Mouse (Mus musculus) heart, embryonic 16.5 days (tissue): ENCODE data around the gene Tulp1. TPM values are rescaled to one million over a fixed set of nuclear protein-coding genes. Genes with fewer than 3 reads are reported as not detected.

Source experiments
- ATAC-seq: fragments of 200-750 bp; cut with Nextera tagmentation; replicated peaks from 2 replicates; pipeline ENCODE4 v1.8.0; 2017; ENCODE audit warnings: moderate number of reproducible peaks; ENCODE audit not compliant: insufficient read depth, low FRiP score; ENCODE audit errors: extremely low read depth
- H3K27ac ChIP-seq: fragments of 300-500 bp; sonication (generic); 2 replicates; pipeline ENCODE4 v1.5.1; 2014; ENCODE audit warnings: mild to moderate bottlenecking, low read length, control low read depth, moderate library complexity
- H3K27me3 ChIP-seq: fragments of 300-500 bp; sonication (generic); 2 replicates; pipeline ENCODE4 v1.6.1; 2014; ENCODE audit warnings: low read length, mixed read lengths; ENCODE audit not compliant: control insufficient read depth, insufficient read depth
- H3K36me3 ChIP-seq: fragments of 300-500 bp; sonication (generic); 2 replicates; pipeline ENCODE4 v1.6.1; 2014; ENCODE audit not compliant: control insufficient read depth, insufficient read depth
- H3K4me1 ChIP-seq: fragments of 300-500 bp; sonication (generic); 2 replicates; pipeline ENCODE4 v1.6.1; 2014; ENCODE audit warnings: low read length, mixed read lengths; ENCODE audit not compliant: control insufficient read depth, insufficient read depth
- H3K4me2 ChIP-seq: fragments of 300-500 bp; sonication (generic); 2 replicates; pipeline ENCODE4 v1.6.1; 2014; ENCODE audit warnings: low read depth, mild to moderate bottlenecking, control low read depth, low read length
- H3K4me3 ChIP-seq: fragments of 300-500 bp; sonication (generic); 2 replicates; pipeline ENCODE4 v1.5.1; 2014; ENCODE audit warnings: mild to moderate bottlenecking, control low read depth, low read length
- H3K9ac ChIP-seq: fragments of 300-500 bp; sonication (generic); 2 replicates; pipeline ENCODE4 v1.6.1; 2014; ENCODE audit warnings: low read length, control low read depth
- H3K9me3 ChIP-seq: fragments of 300-500 bp; sonication (generic); replicated peaks from 2 replicates; pipeline ENCODE4 v1.6.1; 2016; ENCODE audit warnings: low read length; ENCODE audit not compliant: control insufficient read depth
- WGBS: fragments of 180-500 bp; shearing (Covaris S2); extraction: QIAGEN DNeasy Blood & Tissue Kit; methylation state at CpG from one replicate; pipeline ENCODE4 v1.1.7; 2014; 5-methylcytosine and 5-hydroxymethylcytosine counted together
- polyA plus RNA-seq: library from polyadenylated mRNA; unstranded; fragments of >200 nt; fragmentation: Nextera tagmentation; extraction: Ambion mirVana; gene quantifications from 2 replicates; pipeline ENCODE4 v1.2.1, GENCODE M21; 2015

Gene Tulp1
- polyA plus RNA-seq, 1 experiment from 2014 or later: 2.1 TPM

DNA sequence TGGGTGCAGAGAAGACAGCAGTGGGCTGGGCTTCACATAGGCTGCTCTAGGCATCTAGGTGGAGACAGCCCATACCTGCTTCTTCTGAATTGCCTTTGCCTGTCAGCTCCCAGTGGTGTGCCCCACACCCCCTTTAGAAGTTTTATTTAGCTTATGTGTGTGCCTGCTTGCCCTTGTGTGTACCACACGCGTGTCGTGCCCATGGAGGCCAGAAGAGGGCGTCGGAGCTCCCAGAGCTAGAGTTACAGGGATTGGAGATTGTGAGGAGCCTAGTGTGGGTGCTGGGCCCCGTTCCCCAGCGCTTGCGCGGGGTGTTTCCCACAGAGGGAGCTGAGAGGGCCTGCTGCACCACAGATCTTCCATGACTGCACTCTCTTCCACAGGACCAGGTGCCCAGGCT lies 48.5 kb downstream of the Tulp1 start:
- Histone ChIP-seq H3K4me2 (no peak overlapping the region), H3K4me3 (no peak overlapping the region), H3K36me3 (peaks cover 28% of the 10 kb centered on the region), H3K27ac (no peak overlapping the region), H3K4me1 (peaks cover 6% of the 10 kb centered on the region), H3K9ac (no peak overlapping the region), H3K27me3 (no peaks in the 10 kb centered on the region), H3K9me3 (no peaks in the 10 kb centered on the region)
- no peak for ATAC-seq
- WGBS: 93% methylated on average over 9 of the region's 9 CpGs

GRCm38 (mm10) chr17:28315611-28316160 lies 49.3 kb downstream of the Tulp1 start:
- WGBS: 80% methylated on average over 20 of the region's 20 CpGs
- Histone ChIP-seq H3K9me3 (no peaks in the 10 kb centered on the region), H3K27ac (no peak overlapping the region), H3K9ac (no peak overlapping the region), H3K36me3 (peaks cover 25% of the 10 kb centered on the region), H3K4me3 (no peak overlapping the region), H3K4me2 (no peak overlapping the region), H3K27me3 (no peaks in the 10 kb centered on the region), H3K4me1 (peaks cover 6% of the 10 kb centered on the region)
- ATAC-seq: no peak

DNA sequence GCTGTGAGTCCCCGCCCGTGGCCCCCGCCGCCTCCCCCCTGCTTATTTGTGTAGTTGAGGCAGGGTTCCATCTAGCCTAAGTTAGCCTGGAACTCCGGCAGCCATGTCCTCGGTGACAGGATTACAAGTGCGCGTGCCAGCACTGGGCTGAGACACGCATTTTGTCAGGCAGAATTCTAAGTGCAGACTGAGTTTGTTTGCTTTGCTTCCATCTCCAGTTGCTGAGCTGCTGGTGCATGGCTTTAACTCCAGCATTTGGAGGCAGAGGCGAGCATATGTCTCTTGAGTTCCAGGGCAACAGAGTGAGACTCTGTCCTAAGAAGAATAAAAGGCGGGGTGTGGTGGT lies 51.2 kb downstream of the Tulp1 start:
- H3K9ac ChIP-seq: peak overlapping the region; percentile 95
- WGBS: 2% methylated on average over 11 of the region's 11 CpGs
- H3K4me3 ChIP-seq: peak overlapping the region; percentile 93
- no peaks in the 10 kb centered on the region for H3K27me3 ChIP-seq
- ATAC-seq: peak; percentile 28
- H3K27ac ChIP-seq: peak overlapping the region; percentile 94
- no peaks in the 10 kb centered on the region for H3K9me3 ChIP-seq
- peaks cover 6% of the 10 kb centered on the region for H3K4me1 ChIP-seq
- peak overlapping the region; percentile 92 for H3K4me2 ChIP-seq
- peaks cover 22% of the 10 kb centered on the region for H3K36me3 ChIP-seq

- no peaks in the 10 kb centered on the region for H3K9me3 ChIP-seq
- WGBS: under 1% methylated on average over 69 of the region's 69 CpGs
- peak within 1 kb of the TSS; percentile 93 for H3K4me3 ChIP-seq
- H3K4me1 ChIP-seq: peaks cover 10% of the 10 kb centered on the region
- ATAC-seq: peak; percentile 98
- peak within 1 kb of the TSS; percentile 94 for H3K27ac ChIP-seq
- H3K4me2 ChIP-seq: peak within 1 kb of the TSS; percentile 92
- no peaks in the 10 kb centered on the region for H3K27me3 ChIP-seq
- peaks cover 19% of the 10 kb centered on the region for H3K36me3 ChIP-seq
- peak within 1 kb of the TSS; percentile 95 for H3K9ac ChIP-seq
These were observed 51.7 kb downstream of the Tulp1 start, which contains the start of gene Fance for GRCm38 (mm10) chr17:28313212-28313879. Fance (plus strand) TSS chr17:28313519.

DNA sequence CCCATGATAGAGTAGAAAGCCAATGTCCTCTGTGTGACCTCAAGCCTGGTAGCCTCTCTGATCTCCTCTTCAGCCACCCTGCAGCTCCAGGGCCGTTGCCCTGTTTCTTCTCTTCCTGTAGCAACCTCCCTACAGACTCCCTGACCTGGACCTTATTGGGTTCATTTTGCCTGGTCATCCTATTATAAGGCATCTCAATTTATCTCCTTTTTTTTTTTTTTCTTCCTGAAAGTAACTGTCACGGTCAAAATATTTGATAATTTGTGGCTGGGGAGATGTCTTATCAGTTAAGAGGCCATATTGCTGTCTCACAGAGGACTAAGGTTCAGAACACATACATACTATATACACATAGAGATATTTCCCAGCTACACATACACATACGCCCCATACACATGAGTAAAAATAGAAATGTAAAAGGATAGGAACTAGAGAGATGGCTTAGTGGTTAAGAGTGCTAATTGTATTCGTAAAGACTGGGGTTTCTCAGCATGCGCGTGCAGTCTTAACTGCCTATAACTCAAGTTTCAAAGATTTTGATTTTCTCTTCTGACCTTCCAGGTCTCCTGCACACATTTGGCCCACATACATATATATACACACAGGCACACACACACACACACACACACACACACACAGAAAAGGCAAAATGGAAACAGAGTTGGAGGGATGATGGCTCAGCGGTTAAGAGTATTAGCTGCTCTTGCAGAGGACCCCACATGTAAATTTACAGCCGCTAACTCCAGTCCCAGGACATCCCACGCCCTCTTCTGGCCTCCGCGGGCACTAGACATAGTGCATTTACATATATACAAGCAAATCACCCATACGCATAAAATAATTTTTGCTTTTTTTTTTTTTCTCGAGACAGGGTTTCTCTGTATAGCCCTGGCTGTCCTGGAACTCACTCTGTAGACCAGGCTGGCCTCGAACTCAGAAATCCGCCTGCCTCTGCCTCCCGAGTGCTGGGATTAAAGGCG lies 52.5 kb downstream of the Tulp1 start:
- Histone ChIP-seq H3K4me2 (peak overlapping the region; percentile 58), H3K9me3 (no peaks in the 10 kb centered on the region), H3K27me3 (no peaks in the 10 kb centered on the region), H3K36me3 (peaks cover 14% of the 10 kb centered on the region), H3K9ac (peak overlapping the region; percentile 43), H3K4me3 (peak overlapping the region; percentile 93), H3K27ac (peak overlapping the region; percentile 71), H3K4me1 (peaks cover 12% of the 10 kb centered on the region)
- ATAC-seq: no peak
- WGBS: 26% methylated on average over 16 of the region's 17 CpGs

GRCm38 (mm10) chr17:28311366-28312132 lies 53.5 kb downstream of the Tulp1 start:
- 69% methylated on average over 5 of the region's 5 CpGs for WGBS
- Histone ChIP-seq H3K9ac (no peak overlapping the region), H3K36me3 (peaks cover 4% of the 10 kb centered on the region; the same call in 1 of the 2 replicates), H3K4me1 (peaks cover 12% of the 10 kb centered on the region), H3K27me3 (no peaks in the 10 kb centered on the region), H3K4me2 (no peak overlapping the region), H3K4me3 (no peak overlapping the region), H3K27ac (no peak overlapping the region), H3K9me3 (no peaks in the 10 kb centered on the region)
- ATAC-seq: no peak

DNA sequence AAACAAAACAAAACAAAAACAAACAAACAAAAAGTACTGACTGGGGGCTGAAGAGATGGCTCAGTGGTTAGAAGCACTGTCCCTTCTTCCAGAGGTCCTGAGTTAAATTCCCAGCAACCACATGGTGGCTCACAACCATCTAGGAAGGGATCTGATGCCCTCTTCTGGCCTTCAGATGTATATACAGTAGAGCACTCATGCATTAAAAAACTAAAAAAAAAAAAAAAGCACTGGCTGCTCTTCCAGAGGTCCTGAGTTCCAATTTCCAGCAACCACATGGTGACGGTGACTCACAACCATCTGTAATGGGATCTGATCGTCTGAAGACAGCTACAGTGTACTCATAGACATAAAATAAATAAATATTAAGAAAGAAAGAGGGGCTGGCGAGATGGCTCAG lies 54.2 kb downstream of the Tulp1 start:
- Histone ChIP-seq H3K27ac (no peak overlapping the region), H3K27me3 (no peaks in the 10 kb centered on the region), H3K4me1 (peaks cover 12% of the 10 kb centered on the region), H3K4me2 (no peak overlapping the region), H3K36me3 (peaks cover under 1% of the 10 kb centered on the region; the same call in 1 of the 2 replicates), H3K4me3 (no peak overlapping the region), H3K9me3 (no peaks in the 10 kb centered on the region), H3K9ac (no peak overlapping the region)
- no peak for ATAC-seq
- WGBS: 66% methylated on average over 3 of the region's 3 CpGs

GRCm38 (mm10) chr17:28308297-28309195 lies 56.5 kb downstream of the Tulp1 start:
- WGBS: 10% methylated on average over 18 of the region's 18 CpGs
- Histone ChIP-seq H3K27me3 (no peaks in the 10 kb centered on the region), H3K4me2 (peak overlapping the region; percentile 56), H3K4me3 (peak overlapping the region; percentile 29), H3K4me1 (peaks cover 6% of the 10 kb centered on the region), H3K36me3 (no peaks in the 10 kb centered on the region), H3K27ac (peak overlapping the region; percentile 11; the same call in 1 of the 2 replicates), H3K9ac (peak overlapping the region; percentile 61), H3K9me3 (no peaks in the 10 kb centered on the region)
- ATAC-seq: no peak
